Mouse (Mus musculus) central nervous system, embryonic 18 days (tissue): ENCODE data around the gene 0610010K14Rik. TPM values are rescaled to one million over a fixed set of nuclear protein-coding genes. Genes with fewer than 3 reads are reported as not detected.

Experiments used
- polyA plus RNA-seq: library from polyadenylated mRNA; depleted of rRNA; stranded (reverse); fragments of >200 nt; gene quantifications from 2 replicates; pipeline ENCODE4 v1.2.3, GENCODE M21; 2012; rRNA removed

0610010K14Rik gene
- 150 and 160 TPM in 2 replicates for polyA plus RNA-seq

DNA sequence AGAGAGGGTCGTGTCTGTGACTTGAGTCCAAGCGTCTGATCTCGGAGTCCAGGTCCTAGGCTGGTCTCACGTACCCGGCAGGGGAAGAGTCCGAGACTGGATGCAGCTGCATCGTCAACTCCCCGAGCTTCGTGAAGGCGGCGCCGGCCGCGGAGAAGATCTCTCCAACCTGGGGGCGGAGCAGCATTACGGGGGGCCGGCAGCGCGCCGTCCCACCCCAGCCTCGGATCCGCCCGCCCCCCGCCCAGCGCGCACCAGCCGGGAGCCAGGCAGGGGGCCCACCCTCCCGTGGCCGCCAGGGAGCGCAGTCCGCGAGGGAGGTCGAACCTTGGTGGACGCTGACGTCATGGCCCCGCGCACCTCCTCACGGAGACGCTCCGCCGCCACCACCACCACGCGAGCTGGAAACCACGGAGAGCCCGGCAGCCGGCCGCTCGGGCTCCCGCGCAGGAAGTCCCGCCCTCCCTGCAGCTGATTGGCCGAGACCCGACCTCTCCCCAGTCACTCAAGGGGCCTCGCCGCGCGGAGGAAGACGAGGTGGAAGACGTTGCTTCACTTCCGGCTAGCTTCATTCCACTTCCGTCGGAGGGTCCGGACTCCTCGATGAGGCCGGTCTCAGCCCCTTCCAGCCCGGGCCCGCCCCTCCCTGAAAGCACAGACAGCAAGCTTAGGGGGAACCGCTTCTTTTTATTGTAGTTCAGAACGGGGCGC lies at the start of gene 0610010K14Rik:
TSS of gene 0610010K14Rik (minus strand) at position 458 of the 711 bp plus-strand sequence.

DNA sequence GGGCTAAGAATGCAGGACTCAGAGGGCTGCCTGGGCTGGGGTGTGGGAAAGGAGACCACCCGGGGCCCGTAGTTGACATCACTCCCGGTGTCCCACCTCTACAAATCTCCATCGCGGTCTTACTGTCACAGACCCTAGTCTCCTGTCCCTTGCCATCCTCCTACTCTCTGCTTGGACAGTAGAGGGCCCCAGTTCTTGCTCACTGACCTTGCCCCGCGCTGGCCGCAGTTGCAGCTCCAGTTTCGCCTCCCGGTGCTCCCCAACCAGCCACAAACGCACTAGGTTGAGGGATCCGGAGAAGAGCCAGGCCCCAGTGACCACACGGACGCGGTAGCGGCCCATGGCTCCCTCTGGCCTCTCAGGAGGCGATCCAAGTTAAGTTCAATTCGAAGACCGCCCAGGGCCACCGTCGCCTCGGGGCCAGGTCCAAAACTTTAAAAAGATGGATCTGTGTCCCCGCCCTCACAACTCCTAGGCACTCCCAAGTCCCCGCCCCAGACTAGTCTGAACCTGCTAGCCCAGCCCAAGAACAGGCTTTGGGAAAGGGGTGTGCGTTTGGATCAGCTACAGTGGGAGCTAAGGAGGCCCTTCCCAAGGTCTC lies 17.3 kb upstream of the 0610010K14Rik start, which contains the start of gene Alox12:
TSS of gene Alox12 (minus strand) at position 423 of the 601 bp plus-strand sequence.

GRCm38 (mm10) chr11:70239541-70240279 lies 2.0 kb upstream of the 0610010K14Rik start, which contains the start of the genes Gm21988 and Rnasek:
TSS of gene Gm21988 (minus strand) at chr11:70239830.
TSS of gene Rnasek (minus strand) at chr11:70239842.

DNA sequence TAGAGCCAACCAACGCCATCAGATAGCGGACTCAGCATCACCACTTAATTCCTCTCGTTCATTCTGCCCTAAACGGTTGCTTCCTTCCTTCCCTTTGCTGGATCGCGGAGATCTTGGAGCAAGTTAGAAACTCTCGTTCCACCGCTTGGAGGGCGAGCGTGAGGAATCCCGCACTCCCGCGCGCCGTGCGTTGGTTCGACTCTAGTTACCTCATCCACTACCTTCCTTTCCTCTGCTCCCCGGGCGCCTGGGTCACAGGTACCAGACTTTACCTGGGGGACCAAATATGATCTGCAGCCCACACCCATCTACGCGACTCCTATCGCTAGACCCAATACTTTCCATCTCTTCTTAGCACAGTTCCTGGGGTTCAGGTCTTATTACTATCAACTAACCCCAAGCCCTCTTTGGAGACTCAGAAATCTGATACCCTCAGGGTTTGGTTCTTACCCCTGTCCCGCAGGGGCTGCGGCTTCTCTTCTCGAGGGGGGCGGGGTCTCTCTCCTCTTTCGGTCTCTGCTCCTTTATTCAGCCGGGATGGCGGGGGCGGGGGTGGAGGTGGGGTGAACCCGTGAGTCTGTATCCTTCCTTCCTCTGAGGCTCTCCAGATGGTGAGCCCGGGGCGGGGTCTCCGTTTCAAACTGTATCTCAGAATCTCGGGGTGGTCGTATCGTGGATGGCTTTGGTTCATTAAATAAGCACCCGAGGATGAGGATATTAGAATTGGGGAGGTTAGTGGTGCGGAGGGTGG lies 8.3 kb downstream of the 0610010K14Rik start, which contains the start of gene Bcl6b:
TSS of gene Bcl6b (minus strand) at position 539 of the 751 bp plus-strand sequence.

GRCm38 (mm10) chr11:70220731-70221602 lies 16.7 kb downstream of the 0610010K14Rik start, which contains the start of gene Slc16a13:
TSS of gene Slc16a13 (minus strand) at chr11:70221064.

DNA sequence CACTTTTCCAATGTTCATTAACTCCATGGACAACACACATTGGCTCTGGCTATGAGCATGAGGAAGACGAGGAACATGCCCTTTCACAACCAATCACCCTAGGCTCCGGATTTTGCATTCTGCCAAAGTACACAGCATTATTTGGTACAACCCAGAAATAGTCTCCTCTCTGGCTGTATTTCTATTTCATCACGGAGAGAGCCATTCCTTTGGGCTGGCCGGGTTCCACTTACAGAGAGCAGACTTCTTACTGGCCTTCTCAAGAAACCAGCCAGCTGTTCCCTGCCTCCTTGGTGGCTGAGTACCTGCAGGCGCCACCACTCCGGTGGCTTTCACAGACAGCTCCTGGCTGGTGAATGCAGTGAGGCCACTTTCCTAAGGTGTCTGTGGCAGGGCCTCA lies 25.3 kb downstream of the 0610010K14Rik start, which contains the start of gene Slc16a11:
TSS of gene Slc16a11 (plus strand) at position 330 of the 400 bp plus-strand sequence.

Other genes with a start within 250 kb of the 0610010K14Rik start
- gene Gabarap, start 246.8 kb downstream of the 0610010K14Rik start, polyA plus RNA-seq = 412 and 425 TPM in 2 replicates
- 41.8 and 47.6 TPM in 2 replicates for gene Phf23, start 242.1 kb downstream of the 0610010K14Rik start, polyA plus RNA-seq
- 26.9 and 34.5 TPM in 2 replicates for gene Dvl2, start 237.3 kb downstream of the 0610010K14Rik start, polyA plus RNA-seq
- gene Acadvl, start 222.5 kb downstream of the 0610010K14Rik start, polyA plus RNA-seq = 46.1 and 54.7 TPM in 2 replicates
- gene Dlg4, start 221.0 kb downstream of the 0610010K14Rik start, polyA plus RNA-seq = 242 and 275 TPM in 2 replicates
- 3.4 and 3.5 TPM in 2 replicates for gene Asgr1, start 183.8 kb downstream of the 0610010K14Rik start, polyA plus RNA-seq
- 0.28 and 0.35 TPM in 2 replicates for gene Asgr2, start 145.3 kb downstream of the 0610010K14Rik start, polyA plus RNA-seq
- gene Mgl2, start 107.6 kb downstream of the 0610010K14Rik start, polyA plus RNA-seq = 0.74 and 0.91 TPM in 2 replicates
- gene Clec10a, start 81.7 kb downstream of the 0610010K14Rik start, polyA plus RNA-seq = 0.93 and 1.1 TPM in 2 replicates
- 16.9 and 18.9 TPM in 2 replicates for gene Slc16a11, start 25.2 kb downstream of the 0610010K14Rik start, polyA plus RNA-seq
- 10.1 and 12.7 TPM in 2 replicates for gene Slc16a13, start 16.9 kb downstream of the 0610010K14Rik start, polyA plus RNA-seq
- 5.1 and 5.5 TPM in 2 replicates for gene Bcl6b, start 8.1 kb downstream of the 0610010K14Rik start, polyA plus RNA-seq
- 12.2 and 12.8 TPM in 2 replicates for gene Gm21988, start 1.9 kb upstream of the 0610010K14Rik start, polyA plus RNA-seq
- 122 and 145 TPM in 2 replicates for gene Rnasek, start 1.9 kb upstream of the 0610010K14Rik start, polyA plus RNA-seq
- 0.45 and 0.60 TPM in 2 replicates for gene Alox12, start 17.4 kb upstream of the 0610010K14Rik start, polyA plus RNA-seq
- 0.03 TPM in 1 of 2 replicates, not detected in the other for gene Alox12e, start 84.7 kb upstream of the 0610010K14Rik start, polyA plus RNA-seq
- gene Alox15, start 114.1 kb upstream of the 0610010K14Rik start, polyA plus RNA-seq = 0.12 and 0.45 TPM in 2 replicates
- gene Pelp1, start 172.1 kb upstream of the 0610010K14Rik start, polyA plus RNA-seq = 22.4 and 26.1 TPM in 2 replicates
- 64.3 and 77.9 TPM in 2 replicates for gene Arrb2, start 194.7 kb upstream of the 0610010K14Rik start, polyA plus RNA-seq
- 29.5 and 33.2 TPM in 2 replicates for gene Med11, start 214.0 kb upstream of the 0610010K14Rik start, polyA plus RNA-seq
- gene Zmynd15, start 221.5 kb upstream of the 0610010K14Rik start, polyA plus RNA-seq = 1.4 and 1.6 TPM in 2 replicates
- gene Cxcl16, start 222.1 kb upstream of the 0610010K14Rik start, polyA plus RNA-seq = 2.1 and 4.0 TPM in 2 replicates